Mouse (Mus musculus) layer of hippocampus, adult 18-20 months (tissue): ENCODE results near the gene Olfr646. TPM values are rescaled to one million over a fixed set of nuclear protein-coding genes. Genes with fewer than 3 reads are reported as not detected.

ENCODE experiments used
- DNase-seq, 2 experiments: peaks; one replicate each; pipeline ENCODE4 v3.0.0; 2022; ENCODE audit warnings: low spot score in 2 of 2
- long read RNA-seq: library from polyadenylated mRNA; stranded (forward); transcript quantifications from one replicate; pipeline ENCODE4 v2.0.0, GENCODE M21; 2021
- total RNA-seq, 2 experiments: library from RNA; stranded (reverse); gene quantifications; 2 replicates each; pipeline ENCODE4 v1.2.3; 2021

The Olfr646 gene
- total RNA-seq, result not detected
- long read RNA-seq, result 0 reads

- no peak for DNase-seq
Observed at GRCm38 (mm10) chr7:104104757-104104972, at the start of gene Olfr646. TSS of gene Olfr646 (plus strand) at chr7:104104873.

GRCm38 (mm10) chr7:104059215-104059614 is 45.5 kb upstream of the Olfr646 start:
- DNase-seq, result no peak

- DNase-seq, result no peak
Observed at GRCm38 (mm10) chr7:104061345-104061744, 43.3 kb upstream of the Olfr646 start, which contains the start of gene 4930516K23Rik. TSS of gene 4930516K23Rik (minus strand) at chr7:104061445.

GRCm38 (mm10) chr7:104071769-104072168 is 32.9 kb upstream of the Olfr646 start, which contains the start of gene Olfr644:
TSS of gene Olfr644 (minus strand) at chr7:104071869.
- no peak for DNase-seq

- no peak for DNase-seq
Observed at GRCm38 (mm10) chr7:104085365-104085764, 19.3 kb upstream of the Olfr646 start, which contains the start of gene Olfr645. TSS of gene Olfr645 (minus strand) at chr7:104085465.

GRCm38 (mm10) chr7:104103913-104104756 is 538 bp upstream of the Olfr646 start:
- DNase-seq, result no peak

- DNase-seq, result no peak
Observed at GRCm38 (mm10) chr7:104129726-104130125, 25.1 kb downstream of the Olfr646 start, which contains the start of gene Ubqln5. TSS of gene Ubqln5 (minus strand) at chr7:104129826.

GRCm38 (mm10) chr7:104137305-104137704 is 32.6 kb downstream of the Olfr646 start, which contains the start of gene Olfr643:
TSS of gene Olfr643 (minus strand) at chr7:104137405.
- no peak for DNase-seq

GRCm38 (mm10) chr7:104143179-104143578 is 38.5 kb downstream of the Olfr646 start, which contains the start of gene Ubqln3:
TSS of gene Ubqln3 (minus strand) at chr7:104143279.
- no peak for DNase-seq

- DNase-seq, result no peak
Observed at GRCm38 (mm10) chr7:104150456-104150855, 45.8 kb downstream of the Olfr646 start, which contains the start of gene Ubqlnl. TSS of gene Ubqlnl (minus strand) at chr7:104150556.

Other genes with a start within 250 kb of the Olfr646 start
- gene Olfr66, start 218.6 kb upstream of the Olfr646 start, total RNA-seq, result not detected
- not detected for gene Olfr64, start 210.4 kb upstream of the Olfr646 start, total RNA-seq
- gene Olfr65, start 201.4 kb upstream of the Olfr646 start, total RNA-seq, result not detected
- not detected for gene Olfr631, start 176.0 kb upstream of the Olfr646 start, total RNA-seq
- gene Olfr632, start 170.5 kb upstream of the Olfr646 start, total RNA-seq, result not detected
- not detected for gene Olfr633, start 160.4 kb upstream of the Olfr646 start, total RNA-seq
- gene Olfr635, start 133.7 kb upstream of the Olfr646 start, total RNA-seq, result under 1 TPM in 1 of 2 experiments, not detected in 1; 0.05 TPM
- gene Olfr638, start 106.1 kb upstream of the Olfr646 start, total RNA-seq, result not detected
- gene Olfr639, start 87.6 kb upstream of the Olfr646 start, total RNA-seq, result under 1 TPM in 1 of 2 experiments, not detected in 1; 0.05 TPM
- not detected for gene Olfr640, start 79.3 kb upstream of the Olfr646 start, total RNA-seq
- gene Olfr641, start 69.4 kb upstream of the Olfr646 start, total RNA-seq, result not detected
- not detected for gene Olfr642, start 52.2 kb upstream of the Olfr646 start, total RNA-seq
- not detected for gene 4930516K23Rik, start 43.4 kb upstream of the Olfr646 start, total RNA-seq
- gene Olfr644, start 33.0 kb upstream of the Olfr646 start, total RNA-seq, result not detected
- not detected for gene Olfr645, start 19.4 kb upstream of the Olfr646 start, total RNA-seq
- gene Ubqln5, start 25.0 kb downstream of the Olfr646 start, total RNA-seq, result not detected
- gene Olfr643, start 32.5 kb downstream of the Olfr646 start, total RNA-seq, result not detected
- gene Ubqln3, start 38.4 kb downstream of the Olfr646 start, total RNA-seq, result not detected
- not detected for gene Ubqlnl, start 45.7 kb downstream of the Olfr646 start, total RNA-seq
- gene Olfm5, start 60.0 kb downstream of the Olfr646 start, total RNA-seq, result not detected
- gene Olfr648, start 78.5 kb downstream of the Olfr646 start, total RNA-seq, result under 1 TPM; 0.10 to 0.25 TPM
- not detected for gene Olfr649, start 91.1 kb downstream of the Olfr646 start, total RNA-seq
- under 1 TPM in 1 of 2 experiments, not detected in 1; 0.22 TPM for gene Trim6, start 113.9 kb downstream of the Olfr646 start, total RNA-seq
- gene Trim34a, start 139.6 kb downstream of the Olfr646 start, total RNA-seq, result 1 to 10 TPM; 1.6 to 1.7 TPM
- under 1 TPM; 0.42 to 0.63 TPM for gene Trim5, start 183.2 kb downstream of the Olfr646 start, total RNA-seq
- 1 to 10 TPM; 2.8 to 3.2 TPM for gene Trim12a, start 210.6 kb downstream of the Olfr646 start, total RNA-seq
- gene Trim34b, start 224.6 kb downstream of the Olfr646 start, total RNA-seq, result under 1 TPM in 1 of 2 experiments, not detected in 1; 0.27 TPM
- 1 to 10 TPM; 1.4 to 1.6 TPM for gene Trim12c, start 248.5 kb downstream of the Olfr646 start, total RNA-seq